Mouse (Mus musculus) heart, embryonic 13.5 days (tissue): ENCODE data around the gene Zfp784. TPM values are rescaled to one million over a fixed set of nuclear protein-coding genes. Genes with fewer than 3 reads are reported as not detected.
A peak's percentile ranks its signal among the peaks of the same experiment; 100 is the strongest.

Experiments
- ATAC-seq: fragments of 200-750 bp; cut with Nextera tagmentation; 2 replicates; pipeline ENCODE4 v1.8.0; 2017; ENCODE audit warnings: moderate TSS enrichment; ENCODE audit not compliant: insufficient number of reproducible peaks, low FRiP score, low TSS enrichment; ENCODE audit errors: extremely low read depth
- H3K27ac ChIP-seq: fragments of 300-500 bp; sonication (generic); replicated peaks from 2 replicates; pipeline ENCODE4 v1.5.1; 2015; ENCODE audit warnings: moderate library complexity, mild to moderate bottlenecking, inconsistent platforms
- H3K27me3 ChIP-seq: fragments of 300-500 bp; sonication (generic); replicated peaks from 2 replicates; pipeline ENCODE4 v1.6.1; 2015; ENCODE audit warnings: mild to moderate bottlenecking, inconsistent platforms
- H3K36me3 ChIP-seq: fragments of 300-500 bp; sonication (generic); 2 replicates; pipeline ENCODE4 v1.6.1; 2015; ENCODE audit warnings: mild to moderate bottlenecking, inconsistent platforms
- H3K4me1 ChIP-seq: fragments of 300-500 bp; sonication (generic); 2 replicates; pipeline ENCODE4 v1.6.1; 2015; ENCODE audit warnings: inconsistent platforms
- H3K4me2 ChIP-seq: fragments of 300-500 bp; sonication (generic); 2 replicates; pipeline ENCODE4 v1.6.1; 2015; ENCODE audit warnings: inconsistent platforms, mild to moderate bottlenecking, moderate library complexity
- H3K4me3 ChIP-seq: fragments of 300-500 bp; sonication (generic); 2 replicates; pipeline ENCODE4 v1.5.1; 2015; ENCODE audit warnings: moderate library complexity, mild to moderate bottlenecking, inconsistent platforms
- H3K9ac ChIP-seq: fragments of 300-500 bp; sonication (generic); 2 replicates; pipeline ENCODE4 v1.6.1; 2015; ENCODE audit warnings: inconsistent platforms, mild to moderate bottlenecking, moderate library complexity
- H3K9me3 ChIP-seq: fragments of 300-500 bp; sonication (generic); 2 replicates; pipeline ENCODE4 v1.6.1; 2016; ENCODE audit warnings: inconsistent platforms
- whole genome bisulfite sequencing: fragments of 180-500 bp; shearing (Covaris S2); methylation state at CpG from one replicate; pipeline ENCODE4 v1.1.7; 2015; ENCODE audit warnings: mixed read lengths; 5-methylcytosine and 5-hydroxymethylcytosine counted together
- polyA plus RNA-seq: library from polyadenylated mRNA; unstranded; fragments of >200 nt; fragmentation: Nextera tagmentation; extraction: Ambion mirVana; gene quantifications from 2 replicates; pipeline ENCODE4 v1.2.1, GENCODE M21; 2015

Gene Zfp784
- polyA plus RNA-seq, 1 experiment from 2014 or later, result 5.7 TPM

DNA sequence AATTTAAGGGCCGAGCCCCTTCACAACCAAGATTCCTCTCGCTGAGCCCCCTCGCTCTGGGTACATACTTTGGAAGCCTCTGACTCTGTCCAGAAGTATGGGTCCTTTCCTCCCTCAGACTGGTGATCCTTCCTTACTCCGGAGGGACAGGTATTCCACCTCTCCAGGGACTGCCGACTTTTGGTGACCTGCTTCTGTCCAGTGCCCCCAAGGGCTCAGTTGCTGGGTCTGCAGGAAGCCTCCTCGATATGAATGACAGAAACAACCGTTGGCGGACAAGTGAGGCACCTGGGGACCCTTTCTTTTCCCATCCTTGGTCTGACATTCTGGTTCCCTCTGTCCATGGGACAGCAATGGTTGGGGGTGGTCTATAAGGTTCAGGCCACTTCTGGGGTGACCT is 19.1 kb upstream of the Zfp784 start:
- peak overlapping the region; percentile 68 for H3K4me2 ChIP-seq
- WGBS, result 27% methylated on average over 8 of the region's 8 CpGs
- H3K4me3 ChIP-seq, result peak overlapping the region; percentile 53
- peaks cover 37% of the 10 kb centered on the region for H3K4me1 ChIP-seq
- no peak for ATAC-seq
- H3K27ac ChIP-seq, result no peak overlapping the region
- peak overlapping the region; percentile 78 for H3K9ac ChIP-seq
- H3K9me3 ChIP-seq, result no peaks in the 10 kb centered on the region
- H3K36me3 ChIP-seq, result no peaks in the 10 kb centered on the region
- peaks cover 71% of the 10 kb centered on the region for H3K27me3 ChIP-seq

DNA sequence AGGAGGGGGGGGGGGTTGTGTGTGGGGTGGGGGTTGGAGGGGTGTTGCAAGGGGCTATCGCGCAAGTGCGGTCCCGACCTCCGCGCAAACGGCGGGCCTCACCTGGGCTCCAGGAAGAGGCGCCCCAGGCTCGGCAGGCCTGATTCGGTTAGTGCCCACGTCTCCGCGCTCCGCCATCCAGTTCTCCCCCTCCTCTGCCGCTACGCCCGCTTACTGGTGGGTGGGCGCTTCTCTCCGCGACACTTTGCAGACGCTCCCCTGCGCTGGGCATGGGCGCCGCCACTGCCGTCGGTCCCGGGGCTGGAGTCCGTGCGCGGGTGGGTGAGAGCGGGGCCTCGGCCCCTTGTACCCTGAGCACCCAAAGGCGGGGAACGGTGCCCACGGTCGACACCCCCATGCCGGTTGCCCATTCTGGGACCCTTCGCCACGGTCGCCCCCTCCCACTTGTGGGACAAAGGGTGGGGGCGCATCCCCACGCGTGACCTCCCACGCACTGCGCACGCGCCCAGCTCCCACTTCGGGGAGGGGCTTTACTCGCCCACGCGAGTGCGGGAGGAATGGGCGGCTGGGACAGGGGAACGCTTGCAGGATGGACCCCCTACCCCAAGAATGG is 18.5 kb upstream of the Zfp784 start:
- peak overlapping the region; percentile 78 for H3K9ac ChIP-seq
- peaks cover 77% of the 10 kb centered on the region for H3K27me3 ChIP-seq
- H3K9me3 ChIP-seq, result no peaks in the 10 kb centered on the region
- peak overlapping the region; percentile 68 for H3K4me2 ChIP-seq
- no peaks in the 10 kb centered on the region for H3K36me3 ChIP-seq
- H3K27ac ChIP-seq, result no peak overlapping the region
- WGBS, result 2% methylated on average over 53 of the region's 55 CpGs
- ATAC-seq, result no peak
- peak overlapping the region; percentile 53 for H3K4me3 ChIP-seq
- peaks cover 43% of the 10 kb centered on the region for H3K4me1 ChIP-seq

DNA sequence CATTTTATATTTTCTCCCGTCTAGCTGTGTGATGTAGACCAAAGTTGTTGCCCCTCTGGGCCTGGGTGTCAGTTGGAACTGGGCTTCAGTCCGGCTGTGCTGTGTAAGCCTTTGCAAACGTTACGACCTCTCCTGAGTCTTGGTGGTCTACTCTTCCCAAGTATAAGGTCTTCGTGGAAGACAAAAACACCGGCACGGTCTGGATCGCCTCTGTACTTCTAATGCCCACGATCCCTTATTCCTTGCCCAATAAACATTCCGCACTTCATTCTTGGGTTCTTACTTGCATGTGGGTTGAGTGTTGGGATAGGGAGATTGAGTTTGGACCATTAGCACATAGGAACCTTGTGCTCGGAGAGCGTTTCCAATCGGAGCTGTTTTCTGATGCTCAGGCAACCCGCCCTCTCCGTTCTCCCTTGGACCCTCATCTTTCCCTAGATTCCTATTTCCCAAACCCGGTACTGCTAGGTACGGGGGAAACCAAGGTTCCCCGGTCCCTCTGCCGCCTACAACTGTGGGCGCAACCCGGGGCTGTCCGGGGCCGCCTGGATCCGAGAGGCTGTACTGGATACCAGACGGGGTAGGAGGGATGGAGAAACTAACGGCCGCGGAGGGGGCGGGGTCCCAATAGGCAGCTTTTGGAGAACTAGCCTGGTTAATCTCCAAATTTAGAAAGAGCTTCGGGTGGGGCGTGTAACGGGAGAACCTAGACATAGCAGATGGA is 15.4 kb upstream of the Zfp784 start:
- Histone ChIP-seq H3K4me1 (peaks cover 40% of the 10 kb centered on the region), H3K36me3 (no peaks in the 10 kb centered on the region), H3K9ac (peak overlapping the region; percentile 94), H3K27me3 (peaks cover 70% of the 10 kb centered on the region), H3K9me3 (no peaks in the 10 kb centered on the region), H3K4me2 (peak overlapping the region; percentile 94), H3K4me3 (peak overlapping the region; percentile 82), H3K27ac (no peak overlapping the region)
- no peak for ATAC-seq
- 9% methylated on average over 32 of the region's 32 CpGs for WGBS

DNA sequence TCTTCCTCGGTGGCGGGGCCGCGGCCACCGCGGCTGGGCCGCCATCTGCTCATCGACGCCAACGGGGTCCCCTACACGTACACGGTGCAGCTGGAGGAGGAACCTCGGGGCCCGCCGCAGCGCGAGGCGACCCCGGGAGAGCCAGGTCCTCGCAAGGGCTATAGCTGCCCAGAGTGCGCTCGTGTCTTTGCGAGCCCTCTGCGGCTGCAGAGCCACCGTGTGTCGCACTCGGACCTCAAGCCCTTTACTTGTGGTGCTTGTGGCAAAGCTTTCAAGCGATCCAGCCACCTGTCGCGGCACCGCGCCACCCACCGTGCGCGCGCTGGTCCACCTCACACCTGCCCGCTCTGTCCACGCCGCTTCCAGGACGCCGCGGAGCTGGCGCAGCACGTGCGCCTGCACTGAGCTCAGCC is 14.7 kb upstream of the Zfp784 start:
- ATAC-seq, result no peak
- Histone ChIP-seq H3K27ac (no peak overlapping the region), H3K36me3 (no peaks in the 10 kb centered on the region), H3K4me2 (peak overlapping the region; percentile 94), H3K4me3 (peak overlapping the region; percentile 82), H3K27me3 (peaks cover 63% of the 10 kb centered on the region), H3K9me3 (no peaks in the 10 kb centered on the region), H3K9ac (peak overlapping the region; percentile 94), H3K4me1 (peaks cover 40% of the 10 kb centered on the region)
- 4% methylated on average over 45 of the region's 45 CpGs for WGBS

DNA sequence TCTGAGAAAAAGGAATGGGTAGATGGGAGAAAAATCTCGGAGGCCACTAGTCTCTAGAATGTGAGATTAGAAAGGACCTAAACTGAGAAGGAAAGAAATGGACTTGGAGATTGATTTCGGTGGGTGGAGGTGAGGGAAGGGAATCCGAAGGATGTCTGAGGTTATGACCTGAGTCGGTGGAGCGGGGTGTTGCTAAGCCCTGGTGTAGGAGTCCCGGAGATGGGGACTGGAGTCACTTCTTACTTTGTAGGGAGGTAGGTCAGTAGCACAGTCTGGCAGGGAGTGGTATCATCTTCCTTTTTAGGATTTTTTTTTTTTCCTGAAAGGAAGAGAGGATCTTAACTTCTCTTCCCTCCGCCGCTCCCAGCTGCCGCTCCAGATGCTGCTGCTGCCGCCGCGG is 14.2 kb upstream of the Zfp784 start:
- Histone ChIP-seq H3K27ac (no peak overlapping the region), H3K4me2 (peak overlapping the region; percentile 94), H3K36me3 (no peaks in the 10 kb centered on the region), H3K4me1 (peaks cover 40% of the 10 kb centered on the region), H3K9ac (peak overlapping the region; percentile 94), H3K4me3 (peak overlapping the region; percentile 82), H3K9me3 (no peaks in the 10 kb centered on the region), H3K27me3 (peaks cover 58% of the 10 kb centered on the region)
- no peak for ATAC-seq
- 4% methylated on average over 12 of the region's 12 CpGs for WGBS

DNA sequence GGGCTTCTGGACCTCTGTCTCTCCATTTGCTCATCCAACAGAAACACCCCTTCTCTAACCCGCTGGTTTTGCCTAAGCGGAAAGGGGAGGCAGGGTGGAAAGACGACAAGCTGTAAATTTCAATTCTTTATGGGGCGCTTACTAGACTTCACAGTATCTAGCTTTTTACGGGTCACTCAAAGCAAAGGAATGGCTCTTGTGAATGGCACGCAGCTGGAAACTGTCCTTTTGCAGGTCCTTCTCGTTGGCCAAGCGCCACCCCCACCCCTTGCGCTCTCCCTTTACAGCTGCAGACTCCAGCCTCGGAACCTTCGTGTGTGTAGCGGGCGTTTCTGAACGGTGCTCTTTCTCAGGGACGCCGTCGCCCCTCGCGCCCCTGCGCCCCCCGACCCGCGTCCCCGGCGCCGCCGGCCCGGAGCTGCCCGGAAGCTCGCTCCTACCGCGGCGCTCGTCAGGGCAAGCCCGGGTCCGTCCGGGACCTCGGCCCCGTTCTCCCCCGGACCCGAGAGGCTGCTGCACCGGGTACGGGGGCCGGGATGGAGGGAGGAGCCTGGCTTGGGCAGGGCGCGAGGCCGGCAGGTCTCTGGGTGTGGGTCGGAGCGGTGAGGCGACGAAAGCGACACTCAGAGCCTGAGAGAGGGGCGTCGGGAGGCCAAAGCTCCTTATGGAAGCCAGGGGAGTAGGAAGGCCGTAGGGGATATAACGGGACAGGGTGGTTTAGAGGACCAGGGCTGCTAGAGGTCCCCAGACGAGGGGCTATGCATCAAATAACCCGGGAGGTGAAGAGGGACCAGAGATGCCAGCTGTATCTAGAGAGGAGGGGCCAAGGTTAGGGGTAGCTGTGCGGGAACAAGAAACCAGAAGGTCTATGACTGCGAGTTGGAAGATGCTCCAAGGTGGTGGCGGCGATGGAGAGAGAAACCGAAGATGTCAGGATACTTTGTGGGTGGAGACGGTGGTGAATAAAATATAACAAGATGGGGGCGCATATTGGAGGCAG is 13.2 kb upstream of the Zfp784 start, which contains the start of gene Zfp580:
Zfp580 (plus strand) TSS at position 346 of the 1,000 bp plus-strand sequence.
- ATAC-seq, result peak; percentile 62; the same call in 1 of the 2 replicates
- 2% methylated on average over 65 of the region's 65 CpGs for WGBS
- H3K27me3 ChIP-seq, result peaks cover 49% of the 10 kb centered on the region
- H3K9me3 ChIP-seq, result no peaks in the 10 kb centered on the region
- H3K4me2 ChIP-seq, result peak within 1 kb of the TSS; percentile 94
- peaks cover 34% of the 10 kb centered on the region for H3K4me1 ChIP-seq
- H3K27ac ChIP-seq, result peak within 1 kb of the TSS; percentile 50
- H3K4me3 ChIP-seq, result peak within 1 kb of the TSS; percentile 82
- no peaks in the 10 kb centered on the region for H3K36me3 ChIP-seq
- H3K9ac ChIP-seq, result peak within 1 kb of the TSS; percentile 94

DNA sequence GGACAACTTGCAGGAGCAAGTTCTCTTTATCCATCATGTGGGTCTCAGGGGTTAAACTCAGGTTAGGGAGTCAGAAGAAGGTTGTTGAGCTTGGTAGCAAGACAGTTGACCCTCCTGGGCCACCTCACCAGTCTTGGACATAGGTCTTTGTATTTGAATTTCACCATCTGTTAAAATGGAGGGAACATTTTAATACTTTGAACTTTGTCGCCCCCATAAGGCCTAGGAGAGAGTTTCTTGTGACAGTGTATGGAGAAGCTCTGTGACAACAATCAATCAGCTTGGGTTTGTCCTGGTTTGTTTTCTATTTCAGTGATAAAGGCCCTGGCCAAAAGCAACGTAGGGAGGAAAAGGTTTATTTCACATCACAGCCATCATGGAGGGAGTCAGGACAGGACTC is 9.1 kb upstream of the Zfp784 start:
- Histone ChIP-seq H3K27me3 (peaks cover 7% of the 10 kb centered on the region), H3K4me3 (no peak overlapping the region), H3K4me2 (no peak overlapping the region), H3K9me3 (no peaks in the 10 kb centered on the region), H3K9ac (no peak overlapping the region), H3K27ac (no peak overlapping the region), H3K4me1 (peaks cover 14% of the 10 kb centered on the region), H3K36me3 (no peaks in the 10 kb centered on the region)
- 18% methylated on average over 2 of the region's 2 CpGs for WGBS
- no peak for ATAC-seq

DNA sequence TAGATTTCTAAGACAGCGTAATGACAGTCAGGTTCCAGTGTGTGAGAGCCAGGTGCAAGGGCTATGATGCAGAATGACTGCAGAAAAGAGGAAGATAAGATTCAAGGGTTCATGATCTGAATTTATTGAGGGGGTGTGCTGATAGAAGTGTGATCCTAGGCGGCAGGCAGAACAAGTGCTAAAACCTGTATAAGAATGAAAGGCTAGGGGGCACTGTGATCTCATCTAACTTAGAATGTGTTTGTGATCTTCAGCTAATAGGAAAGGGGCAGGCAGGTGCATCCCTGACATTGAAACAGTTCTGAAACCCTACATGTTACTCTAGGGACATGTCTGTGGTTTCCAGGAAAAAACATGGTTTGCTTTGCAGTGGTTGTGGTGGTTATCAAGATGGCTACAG is 7.9 kb upstream of the Zfp784 start:
- no peak overlapping the region for H3K27ac ChIP-seq
- H3K4me1 ChIP-seq, result peaks cover 8% of the 10 kb centered on the region
- no peak for ATAC-seq
- no peaks in the 10 kb centered on the region for H3K9me3 ChIP-seq
- H3K4me2 ChIP-seq, result no peak overlapping the region
- no peaks in the 10 kb centered on the region; the same call in 1 of the 2 replicates for H3K27me3 ChIP-seq
- 56% methylated on average over 2 of the region's 2 CpGs for WGBS
- H3K36me3 ChIP-seq, result no peaks in the 10 kb centered on the region
- H3K9ac ChIP-seq, result no peak overlapping the region
- H3K4me3 ChIP-seq, result no peak overlapping the region

DNA sequence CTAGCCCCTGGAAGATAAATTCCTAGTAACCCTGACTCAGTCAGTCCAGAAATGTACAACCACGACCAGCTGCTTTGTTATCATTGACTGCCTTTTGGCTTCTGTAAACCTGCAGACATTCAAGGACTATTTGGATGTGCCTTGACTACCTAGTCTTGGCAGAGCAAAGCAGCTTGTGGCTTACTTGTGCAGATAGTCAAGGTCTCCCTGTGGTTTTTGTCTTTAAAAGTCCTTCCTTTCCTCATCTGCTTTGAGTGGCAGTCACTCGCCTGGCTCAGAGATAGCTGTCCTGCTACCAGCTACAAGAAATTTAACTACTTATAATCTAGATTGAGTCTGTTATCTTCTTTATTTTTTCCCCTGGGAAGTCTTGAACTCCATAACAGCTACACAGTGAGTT is 6.7 kb upstream of the Zfp784 start:
- H3K27ac ChIP-seq, result no peak overlapping the region
- H3K4me1 ChIP-seq, result no peaks in the 10 kb centered on the region
- peaks cover 4% of the 10 kb centered on the region; the same call in 1 of the 2 replicates for H3K36me3 ChIP-seq
- no peak overlapping the region for H3K4me3 ChIP-seq
- no peak overlapping the region for H3K4me2 ChIP-seq
- 59% methylated on average over 2 of the region's 2 CpGs for WGBS
- H3K9me3 ChIP-seq, result no peaks in the 10 kb centered on the region
- H3K9ac ChIP-seq, result no peak overlapping the region
- ATAC-seq, result no peak
- no peaks in the 10 kb centered on the region for H3K27me3 ChIP-seq

DNA sequence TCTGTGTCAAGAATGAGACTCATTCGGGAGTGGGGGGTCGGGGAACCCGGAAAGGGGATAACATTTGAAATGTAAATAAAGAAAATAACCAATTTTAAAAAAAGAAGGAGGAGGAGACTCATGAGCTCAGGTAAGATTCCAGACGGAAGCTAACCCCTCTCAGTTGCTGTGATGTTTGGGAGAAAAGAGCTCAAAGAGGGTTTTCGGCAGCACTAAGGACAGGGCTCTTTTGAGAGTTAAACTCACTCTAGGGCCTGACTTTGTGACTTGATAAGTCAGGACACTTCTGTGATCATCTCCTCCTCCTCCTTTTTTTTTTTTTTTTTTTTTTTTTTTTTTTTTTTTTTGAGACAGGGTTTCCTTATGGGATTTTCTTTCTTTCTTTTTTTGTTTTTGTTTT is 694 bp upstream of the Zfp784 start:
- H3K36me3 ChIP-seq, result peaks cover 32% of the 10 kb centered on the region
- no peaks in the 10 kb centered on the region for H3K9me3 ChIP-seq
- peak overlapping the region; percentile 66 for H3K4me3 ChIP-seq
- H3K27ac ChIP-seq, result peak overlapping the region; percentile 94
- H3K4me1 ChIP-seq, result peaks cover 19% of the 10 kb centered on the region
- no peaks in the 10 kb centered on the region for H3K27me3 ChIP-seq
- 29% methylated on average over 5 of the region's 5 CpGs for WGBS
- H3K9ac ChIP-seq, result peak overlapping the region; percentile 86
- H3K4me2 ChIP-seq, result peak overlapping the region; percentile 71
- no peak for ATAC-seq

DNA sequence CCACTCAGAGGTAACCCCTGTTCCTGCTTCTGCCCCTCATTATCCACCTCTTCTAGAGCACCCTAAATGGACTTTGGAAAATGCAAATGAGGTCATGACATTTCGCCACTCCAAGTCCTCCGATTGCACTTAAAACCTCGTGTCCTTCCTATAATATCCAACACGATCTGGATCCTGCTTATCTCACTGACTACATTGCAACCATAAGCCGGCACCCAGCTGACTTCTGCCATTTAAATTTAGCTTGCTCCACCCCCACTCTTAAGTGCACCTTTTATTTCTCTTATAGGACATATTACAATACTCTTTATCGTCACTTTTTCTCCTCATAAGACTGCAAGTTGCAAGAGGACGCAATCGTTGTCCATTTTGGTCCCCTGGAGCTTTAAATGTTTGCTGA is 779 bp downstream of the Zfp784 start:
- ATAC-seq, result no peak
- H3K4me1 ChIP-seq, result peaks cover 19% of the 10 kb centered on the region
- H3K4me3 ChIP-seq, result peak overlapping the region; percentile 66
- H3K4me2 ChIP-seq, result peak overlapping the region; percentile 71
- peak overlapping the region; percentile 94 for H3K27ac ChIP-seq
- no peaks in the 10 kb centered on the region for H3K27me3 ChIP-seq
- H3K9me3 ChIP-seq, result 0 out of 2 replicates have a peak, but pooled peaks cover 2% of the 10 kb centered on the region
- H3K9ac ChIP-seq, result peak overlapping the region; percentile 86
- H3K36me3 ChIP-seq, result peaks cover 47% of the 10 kb centered on the region
- 71% methylated on average over 8 of the region's 8 CpGs for WGBS
